In genomic region chr6:39206581-39207461, GRCm38 (mm10) we compare ENCODE assay signal across 8 mouse cellular contexts. TPM values are rescaled to one million over a fixed set of nuclear protein-coding genes. Genes with fewer than 3 reads are reported as not detected.
A peak's percentile ranks its signal among the peaks of the same experiment; 100 is the strongest.
DNase-seq lines count a peak whose midpoint lies in the region; ATAC-seq lines count a peak whose summit lies in the region.

Gene Kdm7a (minus strand): TSS chr6:39206789.

- H3K4me1 ChIP-seq in intestine, embryonic 16.5 days (ENCODE audit: control insufficient read depth, insufficient read depth, low read length) = no peaks in the 10 kb centered on the region
- peaks cover 18% of the 10 kb centered on the region for H3K4me1 ChIP-seq in midbrain, embryonic 10.5 days

- peak within 1 kb of the TSS; percentile 99 for H3K27ac ChIP-seq in intestine, embryonic 16.5 days (ENCODE audit: low read length)
- peak within 1 kb of the TSS; percentile 99 for H3K27ac ChIP-seq in midbrain, embryonic 10.5 days (replicated peaks)

- no peaks in the 10 kb centered on the region for H3K9me3 ChIP-seq in intestine, embryonic 16.5 days (ENCODE audit: control insufficient read depth, low read length)
- H3K9me3 ChIP-seq in midbrain, embryonic 10.5 days (replicated peaks) = no peaks in the 10 kb centered on the region

- intact Hi-C loops in left cerebral cortex, postnatal 36 days (cut with DNase I) = loop anchor here (2.0 to 5.0 kb wide), 2 partner anchors 35 to 50 kb away; no protein-coding TSS in a partner anchor

- peak within 1 kb of the TSS; percentile 98 for H3K4me3 ChIP-seq in intestine, embryonic 16.5 days (ENCODE audit: low read length)
- H3K4me3 ChIP-seq in midbrain, embryonic 10.5 days = peak within 1 kb of the TSS; percentile 99

- H3K36me3 ChIP-seq in intestine, embryonic 16.5 days (ENCODE audit: control insufficient read depth, insufficient read depth, low read length) = no peaks in the 10 kb centered on the region
- H3K36me3 ChIP-seq in midbrain, embryonic 10.5 days = no peaks in the 10 kb centered on the region

- under 1% methylated on average over 122 of the region's 124 CpGs for WGBS in intestine, embryonic 16.5 days
- WGBS in midbrain, embryonic 10.5 days = 3% methylated on average over 123 of the region's 124 CpGs

- ATAC-seq in intestine, embryonic 16.5 days = peak; percentile 87

- peak; percentile 80 for DNase-seq in adrenal gland, adult 8-10 months
- DNase-seq in embryo, embryonic 9.5 days (ENCODE audit: extremely low spot score) = peak; percentile 87
- peak; percentile 76 to 85 for DNase-seq in gastrocnemius, postnatal 4 days (ENCODE audit: low spot score in 2 of 2)
- peak; percentile 83 to 90 for DNase-seq in left cerebral cortex, postnatal 36 days (ENCODE audit: low spot score in 2 of 2)
- peak; percentile 87 for DNase-seq in midbrain, embryonic 10.5 days (ENCODE audit: low spot score)
- DNase-seq in right cerebral cortex, postnatal 36 days (ENCODE audit: low spot score in 2 of 2) = peak; percentile 80 to 82
- DNase-seq in urinary bladder, postnatal 4 days (ENCODE audit: low spot score in 2 of 2) = peak; percentile 80 to 87

- peak within 1 kb of the TSS; percentile 84 for H3K4me2 ChIP-seq in intestine, embryonic 16.5 days (ENCODE audit: low read depth, low read length)

- peak within 1 kb of the TSS; percentile 98 for H3K9ac ChIP-seq in intestine, embryonic 16.5 days (ENCODE audit: low read depth, low read length)

- no peaks in the 10 kb centered on the region for H3K27me3 ChIP-seq in intestine, embryonic 16.5 days (replicated peaks; ENCODE audit: control insufficient read depth, insufficient read depth, low read length)
- no peaks in the 10 kb centered on the region for H3K27me3 ChIP-seq in midbrain, embryonic 10.5 days (ENCODE audit: low read depth, poor library complexity, severe bottlenecking)

RNA-seq across cellular contexts. Expression of gene Kdm7a, which starts in this region (rescaled TPM):
- 10 to 100 TPM; 13.5 to 18.7 (median 16.4) TPM for total RNA-seq in adrenal gland, adult 8-10 months (2022)
- total RNA-seq in gastrocnemius, postnatal 4 days (2021) = 10 to 100 TPM; 13.4 to 14.6 TPM
- 3.9 and 4.0 TPM in 2 replicates for polyA plus RNA-seq in intestine, embryonic 16.5 days (2015; fragmentation: Nextera tagmentation; extraction: Ambion mirVana)
- 10 to 100 TPM; 29.8 to 41.9 TPM for total RNA-seq in left cerebral cortex, postnatal 36 days (2021)
- polyA plus RNA-seq in midbrain, embryonic 10.5 days (2016; fragmentation: Nextera tagmentation; extraction: Ambion mirVana) = 10.4 and 12.4 TPM in 2 replicates

Comparison
In these comparisons a context has a peak if more than half of its experiments do, and no peak if none do; other contexts are left out.
1. Peak in every context shown above with its lines: DNase-seq, ATAC-seq, H3K4me3 ChIP-seq and H3K27ac ChIP-seq.